Mouse (Mus musculus): ENCODE data around the gene Cpt1a.

Cpt1a gene

GRCm38 (mm10) chr19:3325771-3326478 lies 3.8 kb downstream of the Cpt1a start:
- DNase-seq (ENCODE audit: low spot score) = no peak

- no peak for DNase-seq (ENCODE audit: low spot score)
Measured at GRCm38 (mm10) chr19:3326479-3327047, 4.4 kb downstream of the Cpt1a start.

GRCm38 (mm10) chr19:3333247-3333646 lies 11.1 kb downstream of the Cpt1a start:
- DNase-seq (ENCODE audit: low spot score) = no peak

- no peak for DNase-seq (ENCODE audit: low spot score)
Measured at GRCm38 (mm10) chr19:3333694-3334515, 11.8 kb downstream of the Cpt1a start.

GRCm38 (mm10) chr19:3334550-3334949 lies 12.4 kb downstream of the Cpt1a start:
- no peak for DNase-seq (ENCODE audit: low spot score)

GRCm38 (mm10) chr19:3335917-3336316 lies 13.8 kb downstream of the Cpt1a start:
- no peak for DNase-seq (ENCODE audit: low spot score)

GRCm38 (mm10) chr19:3336485-3337255 lies 14.5 kb downstream of the Cpt1a start:
- DNase-seq (ENCODE audit: low spot score) = no peak

GRCm38 (mm10) chr19:3339187-3339586 lies 17.1 kb downstream of the Cpt1a start:
- no peak for DNase-seq (ENCODE audit: low spot score)

GRCm38 (mm10) chr19:3341021-3341420 lies 18.9 kb downstream of the Cpt1a start:
- no peak for DNase-seq (ENCODE audit: low spot score)

- no peak for DNase-seq (ENCODE audit: low spot score)
Measured at GRCm38 (mm10) chr19:3343929-3344328, 21.8 kb downstream of the Cpt1a start.

GRCm38 (mm10) chr19:3344636-3345544 lies 22.8 kb downstream of the Cpt1a start:
- no peak for DNase-seq (ENCODE audit: low spot score)

GRCm38 (mm10) chr19:3347784-3348183 lies 25.6 kb downstream of the Cpt1a start:
- DNase-seq (ENCODE audit: low spot score) = peak; percentile 18

- no peak for DNase-seq (ENCODE audit: low spot score)
Measured at GRCm38 (mm10) chr19:3353415-3354111, 31.4 kb downstream of the Cpt1a start.

GRCm38 (mm10) chr19:3355096-3355495 lies 33.0 kb downstream of the Cpt1a start:
- peak; percentile 19 for DNase-seq (ENCODE audit: low spot score)

- DNase-seq (ENCODE audit: low spot score) = no peak
Measured at GRCm38 (mm10) chr19:3356516-3356915, 34.4 kb downstream of the Cpt1a start.

- DNase-seq (ENCODE audit: low spot score) = no peak
Measured at GRCm38 (mm10) chr19:3357620-3358019, 35.5 kb downstream of the Cpt1a start.

GRCm38 (mm10) chr19:3359841-3360588 lies 37.9 kb downstream of the Cpt1a start:
- no peak for DNase-seq (ENCODE audit: low spot score)

GRCm38 (mm10) chr19:3363510-3363909 lies 41.4 kb downstream of the Cpt1a start:
- no peak for DNase-seq (ENCODE audit: low spot score)

GRCm38 (mm10) chr19:3365089-3365488 lies 43.0 kb downstream of the Cpt1a start:
- DNase-seq (ENCODE audit: low spot score) = no peak

GRCm38 (mm10) chr19:3368276-3368675 lies 46.1 kb downstream of the Cpt1a start:
- DNase-seq (ENCODE audit: low spot score) = no peak
